Mouse (Mus musculus) thymus, adult 2 months (tissue): ENCODE measurements around the gene Ptrh2. TPM values are rescaled to one million over a fixed set of nuclear protein-coding genes. Genes with fewer than 3 reads are reported as not detected.
A peak's percentile ranks its signal among the peaks of the same experiment; 100 is the strongest.

Experiments used
- DNase-seq: peaks from one replicate; pipeline ENCODE4 v3.0.0; 2021
- H3K27ac ChIP-seq: fragments of 200-500 bp; 2 replicates; pipeline ENCODE4 v1.5.1; 2012; ENCODE audit warnings: low read length, control low read depth; ENCODE audit not compliant: control insufficient read depth, insufficient read depth
- H3K27me3 ChIP-seq: fragments of 200-500 bp; 2 replicates; pipeline ENCODE4 v1.6.1; 2012; ENCODE audit warnings: mild to moderate bottlenecking, low read length, moderate library complexity, mixed read lengths; ENCODE audit not compliant: control insufficient read depth, insufficient read depth
- H3K36me3 ChIP-seq: fragments of 200-500 bp; 2 replicates; pipeline ENCODE4 v1.6.1; 2012; ENCODE audit warnings: mild to moderate bottlenecking, low read length, moderate library complexity; ENCODE audit not compliant: control insufficient read depth, insufficient read depth
- H3K4me1 ChIP-seq: fragments of 200-500 bp; replicated peaks from 2 replicates; pipeline ENCODE4 v1.6.1; 2012; ENCODE audit warnings: low read length; ENCODE audit not compliant: control insufficient read depth, insufficient read depth
- H3K4me3 ChIP-seq: fragments of 200-500 bp; 2 replicates; pipeline ENCODE4 v1.5.1; 2012; ENCODE audit warnings: mild to moderate bottlenecking, low read length, control low read depth, moderate library complexity; ENCODE audit not compliant: control insufficient read depth, insufficient read depth
- CTCF ChIP-seq: fragments of 200-500 bp; IDR thresholded peaks from 2 replicates; pipeline ENCODE4 v1.5.1; 2012; ENCODE audit warnings: mild to moderate bottlenecking, control low read depth, low read length, moderate library complexity, borderline replicate concordance; ENCODE audit not compliant: control insufficient read depth, poor library complexity, insufficient read depth; ENCODE audit errors: extremely low read depth
- POLR2A ChIP-seq: fragments of 200-500 bp; IDR thresholded peaks from 2 replicates; pipeline ENCODE4 v1.6.1; 2012; ENCODE audit warnings: mild to moderate bottlenecking, low read length, control low read depth, moderate library complexity; ENCODE audit not compliant: control insufficient read depth, poor library complexity, insufficient read depth; ENCODE audit errors: extremely low read depth
- WGBS: fragments of 180-500 bp; shearing (Covaris S2); methylation state at CpG from one replicate; pipeline ENCODE4 v1.1.7; 2018; 5-methylcytosine and 5-hydroxymethylcytosine counted together
- polyA plus RNA-seq: library from polyadenylated mRNA; depleted of rRNA; stranded (reverse); fragments of >200 nt; gene quantifications from 2 replicates; pipeline ENCODE4 v1.2.3, GENCODE M21; 2012; rRNA removed

Ptrh2 gene
- polyA plus RNA-seq: 4.3 and 5.2 TPM in 2 replicates

DNA sequence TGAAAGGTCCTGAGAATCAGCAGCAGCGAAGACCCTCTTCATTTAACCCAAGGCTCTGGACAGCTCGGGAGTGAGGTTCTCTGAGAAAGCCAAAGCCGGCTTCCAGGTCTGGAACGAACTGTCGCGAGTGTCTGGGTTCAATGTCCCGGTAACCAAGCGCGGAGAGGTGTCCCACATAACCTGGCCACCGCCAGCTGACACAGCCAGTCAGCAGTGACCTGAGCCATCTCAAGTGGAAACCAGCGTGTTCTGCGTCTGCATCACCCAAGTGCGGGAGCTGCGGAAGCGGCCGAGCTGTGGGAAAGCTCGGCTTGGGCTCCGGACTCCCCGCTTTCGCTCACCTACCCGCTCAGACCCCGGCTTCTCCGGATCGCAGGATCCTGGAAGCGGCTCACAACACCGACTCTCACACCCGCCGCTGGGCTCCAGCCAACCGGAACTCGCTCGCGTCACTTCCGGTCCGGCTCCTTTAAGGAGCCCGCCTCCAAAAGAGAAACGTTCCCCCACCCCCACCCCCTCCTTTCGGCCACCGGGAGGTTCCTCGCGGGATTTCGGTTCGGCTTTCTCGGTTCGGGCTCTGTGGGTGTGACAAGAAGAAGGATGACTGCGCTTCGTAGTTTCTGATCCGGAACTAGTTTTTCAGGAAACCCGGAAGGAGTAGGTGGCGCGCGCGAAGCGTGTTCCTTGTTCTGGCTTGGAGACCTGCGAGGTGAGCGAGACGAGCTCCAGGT, at the start of gene Ptrh2, which contains the start of gene Vmp1:
Gene Ptrh2, plus strand, starts transcription at position 591 of the 731 bp plus-strand sequence.
Gene Vmp1, minus strand, starts transcription at position 442 of the 731 bp plus-strand sequence.
- under 1% methylated on average over 56 of the region's 56 CpGs for WGBS
- Histone ChIP-seq H3K36me3 (no peaks in the 10 kb centered on the region), H3K4me1 (no peaks in the 10 kb centered on the region; the same call in 1 of the 2 replicates), H3K27me3 (no peaks in the 10 kb centered on the region), H3K4me3 (peak within 1 kb of the TSS; percentile 75), H3K27ac (peak within 1 kb of the TSS; percentile 67; the same call in 1 of the 2 replicates)
- peak; percentile 27; the same call in 1 of the 2 replicates for TF ChIP-seq CTCF
- TF ChIP-seq POLR2A: peak; percentile 44
- DNase-seq: peak; percentile 83

DNA sequence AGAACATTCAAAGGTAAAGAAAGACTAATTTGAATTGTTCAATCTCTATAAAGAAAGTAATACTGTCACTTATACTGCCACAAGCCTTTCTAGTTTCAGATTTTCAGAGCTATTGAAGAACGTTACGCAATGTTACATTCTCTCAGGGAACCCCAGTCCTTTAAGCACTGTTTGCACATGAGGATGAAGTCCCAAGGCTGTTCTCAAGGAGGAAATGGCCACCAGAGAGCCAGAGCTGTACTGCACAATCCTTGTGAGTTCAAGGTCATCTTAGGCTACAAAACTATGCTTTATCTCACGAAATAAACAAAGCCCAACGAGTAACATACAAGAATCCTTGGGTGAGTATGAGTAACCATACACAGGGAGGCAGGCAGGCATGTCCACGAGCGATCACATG, 49.4 kb upstream of the Ptrh2 start:
- Histone ChIP-seq H3K27ac (no peak overlapping the region), H3K27me3 (no peaks in the 10 kb centered on the region), H3K36me3 (no peaks in the 10 kb centered on the region), H3K4me1 (no peaks in the 10 kb centered on the region), H3K4me3 (no peak overlapping the region)
- WGBS: 96% methylated on average over 6 of the region's 6 CpGs
- DNase-seq: no peak
- TF ChIP-seq POLR2A: no peak
- no peak for TF ChIP-seq CTCF

DNA sequence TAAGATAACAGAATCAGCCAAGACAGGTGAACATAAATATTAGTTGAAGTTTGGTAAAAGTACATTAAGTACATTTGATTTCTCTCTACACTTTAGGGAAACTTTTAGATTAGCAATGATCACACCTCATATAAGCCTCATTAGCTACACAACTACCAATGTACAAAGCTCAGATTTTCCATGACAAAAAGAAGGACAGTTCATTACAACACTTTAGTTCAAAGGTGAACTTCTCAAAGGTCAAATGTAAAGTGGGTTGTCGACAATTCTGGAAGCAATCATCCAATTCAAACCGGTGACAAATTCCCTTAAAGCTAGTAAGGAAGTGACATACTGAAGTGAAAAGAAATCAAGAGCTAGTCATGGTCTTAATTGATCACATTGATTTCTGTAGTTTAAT, 46.1 kb upstream of the Ptrh2 start:
- no peak overlapping the region for H3K27ac ChIP-seq
- TF ChIP-seq POLR2A (no peak), CTCF (no peak)
- no peak for DNase-seq
- no peak overlapping the region for H3K4me3 ChIP-seq
- H3K4me1 ChIP-seq: no peaks in the 10 kb centered on the region
- 93% methylated on average over 2 of the region's 2 CpGs for WGBS
- no peaks in the 10 kb centered on the region for H3K27me3 ChIP-seq
- H3K36me3 ChIP-seq: peaks cover 13% of the 10 kb centered on the region; the same call in 1 of the 2 replicates

DNA sequence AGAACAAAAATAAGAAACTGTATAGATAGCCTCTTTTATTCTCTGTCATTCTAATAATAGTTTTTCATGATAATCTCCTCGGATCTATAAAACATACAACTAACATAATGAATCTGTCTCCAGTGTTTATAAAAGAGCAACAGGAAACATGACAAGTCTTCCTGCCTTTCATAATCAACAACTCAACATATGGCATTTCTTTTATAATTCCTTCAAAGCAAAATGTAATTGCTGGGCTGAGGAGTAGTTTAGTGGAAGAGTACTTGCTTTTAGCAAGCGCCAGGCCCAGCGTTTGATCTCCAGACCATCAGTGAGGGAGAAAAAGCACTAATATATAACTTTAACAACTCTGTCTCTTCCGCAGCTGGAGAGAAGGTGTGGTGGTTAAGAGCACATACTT, 42.1 kb upstream of the Ptrh2 start:
- no peak for DNase-seq
- no peaks in the 10 kb centered on the region for H3K27me3 ChIP-seq
- H3K36me3 ChIP-seq: peaks cover 19% of the 10 kb centered on the region
- no peaks in the 10 kb centered on the region for H3K4me1 ChIP-seq
- no peak overlapping the region for H3K4me3 ChIP-seq
- 94% methylated on average over 4 of the region's 4 CpGs for WGBS
- TF ChIP-seq POLR2A (no peak), CTCF (no peak)
- no peak overlapping the region for H3K27ac ChIP-seq

DNA sequence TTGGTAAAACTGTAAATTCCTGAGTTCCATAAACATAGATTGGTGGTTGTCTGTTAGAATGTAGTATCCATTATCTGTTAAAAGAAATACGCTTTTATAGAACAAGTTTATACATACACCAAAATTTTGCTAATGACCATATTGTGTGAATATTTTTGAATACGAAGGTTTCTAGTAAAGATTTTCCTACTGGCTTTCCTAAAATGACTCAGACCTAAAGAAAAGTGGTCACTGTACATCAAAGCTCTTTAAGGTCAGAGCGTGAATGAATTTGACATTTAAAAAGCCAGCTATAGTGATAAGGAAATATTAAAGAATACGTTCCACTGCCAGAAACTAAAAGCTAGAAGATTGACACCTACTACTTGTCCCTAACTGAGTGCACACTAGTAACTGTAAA, 39.2 kb upstream of the Ptrh2 start:
- 98% methylated on average over 4 of the region's 4 CpGs for WGBS
- no peak for DNase-seq
- Histone ChIP-seq H3K4me1 (no peaks in the 10 kb centered on the region), H3K27me3 (no peaks in the 10 kb centered on the region), H3K36me3 (peaks cover 19% of the 10 kb centered on the region), H3K27ac (no peak overlapping the region), H3K4me3 (no peak overlapping the region)
- TF ChIP-seq CTCF: no peak
- no peak for TF ChIP-seq POLR2A

DNA sequence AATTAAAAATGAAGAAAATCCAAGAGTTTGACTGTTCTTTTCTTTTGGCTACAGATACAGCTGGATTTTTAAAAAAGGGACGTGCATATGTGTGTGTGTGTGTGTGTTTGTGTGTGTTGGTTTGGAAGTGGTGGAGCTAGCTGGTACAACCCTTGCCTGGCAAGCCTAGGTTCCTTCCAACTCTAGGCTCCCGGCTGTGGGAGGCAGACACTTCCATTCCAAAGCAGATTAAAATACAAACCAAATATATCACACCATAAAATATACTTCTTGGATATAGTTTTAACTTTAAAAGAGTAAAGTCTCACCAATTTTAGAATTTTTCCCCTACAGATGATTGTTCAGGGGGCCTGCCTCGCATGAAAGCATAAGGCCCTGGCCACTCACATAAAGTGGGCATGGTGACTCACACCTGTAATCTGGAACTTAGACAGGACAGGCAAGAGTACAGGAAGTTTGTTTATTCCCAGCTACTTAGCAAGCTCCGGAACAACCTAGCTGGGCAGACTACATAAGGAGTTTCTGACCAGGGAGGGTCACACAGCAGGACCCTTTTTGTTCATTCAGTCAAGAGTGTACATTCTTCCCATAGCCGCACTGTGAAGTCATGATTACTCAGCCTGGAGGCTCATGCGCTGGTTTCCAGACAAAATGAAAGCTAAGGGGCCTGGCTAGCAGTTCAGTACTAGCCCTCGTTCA, 37.5 kb upstream of the Ptrh2 start:
- Histone ChIP-seq H3K27ac (no peak overlapping the region), H3K4me3 (no peak overlapping the region), H3K36me3 (peaks cover 16% of the 10 kb centered on the region), H3K4me1 (no peaks in the 10 kb centered on the region), H3K27me3 (no peaks in the 10 kb centered on the region)
- DNase-seq: no peak
- 95% methylated on average over 7 of the region's 7 CpGs for WGBS
- no peak for TF ChIP-seq POLR2A
